ENCODE assay signal across 8 mouse cellular contexts in the genomic region with DNA sequence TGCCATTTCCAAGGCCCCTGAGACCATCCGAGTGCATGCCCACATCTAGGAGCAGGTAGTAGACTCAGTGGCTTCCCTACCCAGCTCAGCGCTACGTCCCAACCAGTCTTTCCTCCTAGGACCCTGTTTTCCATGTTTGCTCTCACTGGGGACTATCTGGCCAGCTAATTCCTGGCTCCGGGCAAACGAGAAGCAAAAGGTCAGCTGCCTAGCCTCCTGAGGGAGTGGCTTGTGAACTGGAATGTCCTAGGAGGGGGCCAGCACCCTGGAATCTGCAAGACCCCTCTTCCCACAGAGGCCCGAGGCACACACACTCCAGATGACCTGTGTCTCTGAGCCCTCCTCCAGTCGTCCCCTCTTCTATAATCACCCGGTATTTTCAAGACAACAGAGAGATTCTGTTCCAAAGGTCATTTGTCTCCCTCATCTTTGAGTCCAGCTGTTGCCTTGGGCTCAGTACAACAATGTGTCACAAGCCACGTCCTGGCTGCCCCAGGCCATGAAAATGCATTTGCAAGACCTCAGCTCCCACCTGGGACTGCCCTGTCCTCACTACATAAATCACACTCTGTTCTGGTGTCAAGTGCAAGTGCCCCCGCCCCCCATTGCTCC.
DNase-seq lines count a peak whose midpoint lies in the region; ATAC-seq and TF ChIP-seq lines count a peak whose summit lies in the region.
"Had no signal": no experiment of that assay in that cellular context is flagged by ENCODE, and none has a peak within 500 bp of the region (broad histone marks: within the 10 kb centered on the region; RNA-seq: fewer than 3 reads in every experiment).

No protein-coding gene starts in this region.

- no peak for DNase-seq in midbrain, postnatal 0 days (ENCODE audit: low spot score)
- DNase-seq in heart, postnatal 10 days: peak; percentile 58 to 59
- no peak for DNase-seq in spleen, postnatal 36 days (ENCODE audit: low spot score in 2 of 2)
- DNase-seq in spleen, adult 12 weeks (ENCODE audit: low spot score): no peak
- DNase-seq: gastrocnemius, postnatal 36 days had no signal

- no peak overlapping the region for H3K9ac ChIP-seq in midbrain, embryonic 12.5 days (replicated peaks)
- H3K9ac ChIP-seq in midbrain, postnatal 0 days (replicated peaks; ENCODE audit: low read length, poor library complexity, severe bottlenecking): no peak overlapping the region
- no peak overlapping the region for H3K9ac ChIP-seq in kidney, embryonic 16.5 days (replicated peaks; ENCODE audit: low read length)
- H3K9ac ChIP-seq in neural tube, embryonic 12.5 days: no peak overlapping the region

- H3K4me2 ChIP-seq in midbrain, embryonic 12.5 days (replicated peaks): no peak overlapping the region
- no peak overlapping the region for H3K4me2 ChIP-seq in midbrain, postnatal 0 days (ENCODE audit: low read depth, low read length, poor library complexity, severe bottlenecking)
- H3K4me2 ChIP-seq in kidney, embryonic 16.5 days (replicated peaks; ENCODE audit: low read depth, low read length): no peak overlapping the region
- no peak overlapping the region for H3K4me2 ChIP-seq in neural tube, embryonic 12.5 days (replicated peaks)

- H3K36me3 ChIP-seq in midbrain, embryonic 12.5 days: no peaks in the 10 kb centered on the region
- H3K36me3 ChIP-seq in midbrain, postnatal 0 days (ENCODE audit: insufficient read depth, low read length): no peaks in the 10 kb centered on the region
- 0 out of 2 replicates have a peak, but pooled peaks cover under 1% of the 10 kb centered on the region for H3K36me3 ChIP-seq in kidney, embryonic 16.5 days (ENCODE audit: insufficient read depth, low read length)
- no peaks in the 10 kb centered on the region for H3K36me3 ChIP-seq in neural tube, embryonic 12.5 days

- H3K27ac ChIP-seq in midbrain, embryonic 12.5 days (replicated peaks): peak overlapping the region; percentile 46
- no peak overlapping the region for H3K27ac ChIP-seq in midbrain, postnatal 0 days (ENCODE audit: low read depth, low read length)
- H3K27ac ChIP-seq in kidney, embryonic 16.5 days (ENCODE audit: low read length): peak overlapping the region; percentile 16; the same call in 1 of the 2 replicates
- no peak overlapping the region for H3K27ac ChIP-seq in neural tube, embryonic 12.5 days

- TF ChIP-seq CTCF in midbrain, postnatal 0 days (IDR thresholded peaks at IDR 0.05): no peak

- no peaks in the 10 kb centered on the region for H3K27me3 ChIP-seq in midbrain, embryonic 12.5 days
- H3K27me3 ChIP-seq in midbrain, postnatal 0 days (ENCODE audit: insufficient read depth, low read length): no peaks in the 10 kb centered on the region
- no peaks in the 10 kb centered on the region for H3K27me3 ChIP-seq in kidney, embryonic 16.5 days (ENCODE audit: insufficient read depth, low read length)
- H3K27me3 ChIP-seq in neural tube, embryonic 12.5 days (replicated peaks): no peaks in the 10 kb centered on the region

- WGBS in midbrain, embryonic 12.5 days: 38% methylated on average over 10 of the region's 10 CpGs
- 55% methylated on average over 10 of the region's 10 CpGs for WGBS in midbrain, postnatal 0 days
- 23% methylated on average over 10 of the region's 10 CpGs for WGBS in kidney, embryonic 16.5 days
- WGBS in neural tube, embryonic 12.5 days: 32% methylated on average over 10 of the region's 10 CpGs

- no peak overlapping the region for H3K4me3 ChIP-seq in midbrain, embryonic 12.5 days
- H3K4me3 ChIP-seq in midbrain, postnatal 0 days (ENCODE audit: low read depth, low read length): no peak overlapping the region
- no peak overlapping the region for H3K4me3 ChIP-seq in kidney, embryonic 16.5 days (ENCODE audit: low read length)
- H3K4me3 ChIP-seq in neural tube, embryonic 12.5 days: no peak overlapping the region

- ATAC-seq in midbrain, embryonic 12.5 days (ENCODE audit: low FRiP score, low read depth): no peak
- ATAC-seq in midbrain, postnatal 0 days (ENCODE audit: low FRiP score): no peak
- ATAC-seq in kidney, embryonic 16.5 days (ENCODE audit: low FRiP score, low TSS enrichment): peak; percentile 54
- 0 out of 2 replicates have a peak, but pooled peaks have one; percentile 22 for ATAC-seq in neural tube, embryonic 12.5 days (ENCODE audit: low FRiP score, low read depth)

- H3K9me3 ChIP-seq in midbrain, embryonic 12.5 days: no peaks in the 10 kb centered on the region
- H3K9me3 ChIP-seq in midbrain, postnatal 0 days (ENCODE audit: low read length): no peaks in the 10 kb centered on the region
- H3K9me3 ChIP-seq in kidney, embryonic 16.5 days (ENCODE audit: low read length): peaks cover 2% of the 10 kb centered on the region; the same call in 1 of the 2 replicates
- no peaks in the 10 kb centered on the region for H3K9me3 ChIP-seq in neural tube, embryonic 12.5 days

- H3K4me1 ChIP-seq in midbrain, embryonic 12.5 days: peaks cover 32% of the 10 kb centered on the region
- no peaks in the 10 kb centered on the region for H3K4me1 ChIP-seq in midbrain, postnatal 0 days (ENCODE audit: insufficient read depth, low read length)
- H3K4me1 ChIP-seq in kidney, embryonic 16.5 days (ENCODE audit: insufficient read depth, low read length): peaks cover 43% of the 10 kb centered on the region
- peaks cover 37% of the 10 kb centered on the region for H3K4me1 ChIP-seq in neural tube, embryonic 12.5 days

- intact Hi-C loops in heart, postnatal 10 days (cut with DNase I): no loop called here

Comparison
In these comparisons a context has a peak if more than half of its experiments do, and no peak if none do; other contexts are left out.
1. H3K27ac ChIP-seq: peak in midbrain, embryonic 12.5 days (single experiment) and kidney, embryonic 16.5 days (single experiment); none in midbrain, postnatal 0 days (single experiment) and neural tube, embryonic 12.5 days (single experiment).
2. ATAC-seq: peak in kidney, embryonic 16.5 days (single experiment) and neural tube, embryonic 12.5 days (single experiment); none in midbrain, embryonic 12.5 days (single experiment) and midbrain, postnatal 0 days (single experiment).
3. DNase-seq: peak in heart, postnatal 10 days (2 of 2); none in midbrain, postnatal 0 days (single experiment), spleen, postnatal 36 days (0 of 2) and spleen, adult 12 weeks (single experiment).